Mouse (Mus musculus) lung, postnatal 36 days (tissue): ENCODE measurements at regions not wholly inside any gene's neighbourhood (a gene's known extent, or its start where the extent isn't known, plus 50 kb on each side); places are given as distances from the start of the nearest gene placed in this dataset.
A peak's percentile ranks its signal among the peaks of the same experiment; 100 is the strongest.

Source experiments
- DNase-seq: peaks from one replicate; pipeline ENCODE4 v3.0.0; 2022; ENCODE audit warnings: mixed read lengths

- DNase-seq: no peak
These were observed 379.4 kb downstream of the Dmrt2 start for GRCm38 (mm10) chr19:26051478-26052215.

DNA sequence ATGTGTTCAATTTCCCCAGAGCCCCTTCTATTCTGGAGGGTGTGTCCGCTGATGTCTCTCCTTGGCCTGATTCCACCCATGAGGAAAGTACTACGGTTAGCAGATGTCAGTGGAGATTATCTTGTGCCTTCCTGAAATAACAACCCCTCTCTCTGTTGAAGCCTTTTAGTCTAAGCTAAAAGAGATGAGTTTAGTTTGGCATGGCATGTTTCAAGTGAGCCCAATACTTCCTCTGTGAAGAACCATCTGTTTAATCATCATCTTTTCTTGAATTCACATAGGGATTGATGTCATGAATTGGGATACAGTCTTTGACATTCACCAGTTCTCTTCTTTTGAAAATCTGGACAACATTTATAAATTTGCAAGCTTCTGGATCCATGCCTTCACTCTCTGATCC lies 387.5 kb downstream of the Dmrt2 start:
- no peak for DNase-seq

DNA sequence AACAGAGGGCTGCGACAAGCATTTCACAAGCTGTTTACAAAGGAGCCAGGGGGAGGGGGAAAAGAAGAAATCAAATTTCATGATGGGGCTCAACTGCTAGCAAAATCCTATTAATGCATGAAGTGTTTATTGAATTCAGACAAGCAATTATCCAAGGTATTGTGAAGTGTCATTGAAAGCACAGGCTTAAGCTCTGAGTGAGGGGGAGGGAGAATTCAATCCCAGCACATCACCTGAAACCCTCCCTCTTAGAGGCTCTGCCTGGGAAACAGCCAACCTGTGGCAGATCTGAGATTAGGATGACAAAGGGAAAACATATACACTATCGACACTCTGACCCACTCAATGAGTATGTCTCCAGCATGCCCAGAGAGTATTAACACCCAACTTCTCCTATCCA lies 396.3 kb downstream of the Dmrt2 start:
- no peak for DNase-seq

DNA sequence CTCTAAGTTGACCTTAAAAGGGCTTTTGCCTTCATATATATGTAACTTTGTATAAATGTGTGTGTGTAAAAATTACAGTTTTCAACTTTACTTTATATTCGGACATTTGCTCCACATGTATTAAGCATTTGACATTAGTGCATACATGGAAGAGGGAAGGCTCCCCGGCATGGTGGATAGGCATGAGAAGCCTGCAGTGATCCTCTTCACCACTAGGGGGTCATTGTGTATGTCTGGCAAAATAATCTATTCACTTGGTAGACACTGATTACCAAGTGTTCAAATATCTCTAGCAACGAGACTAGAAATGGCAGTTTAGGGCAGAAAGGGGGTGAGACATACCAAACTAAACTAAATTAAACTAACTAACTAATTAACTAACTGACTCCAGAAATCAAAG lies 397.7 kb downstream of the Dmrt2 start:
- peak; percentile 3 for DNase-seq

DNA sequence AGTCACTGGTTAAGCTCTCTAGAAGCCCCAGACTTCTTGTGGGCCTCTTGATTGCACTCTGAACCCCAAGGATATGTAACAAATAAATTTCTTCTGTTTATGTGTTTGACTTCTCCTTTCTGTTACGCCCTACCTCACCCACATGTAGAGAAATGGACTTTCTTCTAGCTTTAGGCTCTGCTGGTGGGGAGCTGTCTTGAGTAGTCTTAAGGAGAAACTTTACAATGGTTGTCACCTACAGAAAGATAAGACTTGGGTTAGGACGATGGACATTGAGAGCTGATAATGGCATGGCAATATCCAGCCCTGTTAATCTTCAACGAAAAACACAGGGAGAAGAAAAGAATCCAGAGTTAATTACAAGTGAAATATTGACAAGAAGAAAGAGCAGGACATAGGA lies 416.1 kb downstream of the Dmrt2 start:
- no peak for DNase-seq

GRCm38 (mm10) chr19:26091386-26091785 lies 419.2 kb downstream of the Dmrt2 start:
- DNase-seq: no peak

- DNase-seq: no peak
These were observed 421.6 kb downstream of the Dmrt2 start for GRCm38 (mm10) chr19:26093844-26094243.

DNA sequence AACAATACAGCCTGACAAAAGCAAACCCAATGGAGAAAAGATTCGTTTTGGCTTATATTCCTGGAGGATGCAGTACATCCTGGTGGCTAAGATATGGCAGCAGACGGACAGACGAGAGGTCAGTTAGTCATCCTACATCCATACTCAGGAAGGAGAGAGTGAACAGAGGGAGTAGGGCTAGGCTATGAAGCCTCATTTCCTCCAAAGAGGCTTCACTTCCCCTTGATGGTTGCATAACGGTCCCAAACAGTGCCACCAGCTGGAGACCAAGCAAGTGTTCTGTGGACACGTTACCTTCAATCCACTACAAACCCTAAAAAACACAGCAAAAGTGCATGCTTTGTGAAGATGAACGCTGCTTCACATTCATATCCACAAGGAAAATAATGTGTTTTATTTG lies 442.1 kb downstream of the Dmrt2 start:
- no peak for DNase-seq

DNA sequence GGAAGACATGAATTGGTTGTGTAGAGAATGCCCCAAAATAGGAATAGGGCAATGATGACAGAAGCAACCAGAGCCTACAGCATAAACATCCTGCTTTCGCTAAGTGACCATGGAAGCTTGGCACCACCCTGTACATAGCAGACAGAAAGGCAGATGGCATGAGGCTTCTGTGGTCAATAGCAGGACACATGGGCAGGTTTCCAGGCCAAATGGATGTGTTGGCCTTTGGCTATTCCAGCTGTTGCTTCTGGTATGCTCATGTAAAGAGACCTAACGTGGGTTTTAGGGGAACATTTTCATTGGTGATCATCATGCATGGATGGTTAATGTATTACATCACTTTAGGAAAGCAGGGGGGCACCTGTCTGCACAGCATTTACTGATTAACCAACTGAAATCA lies 456.2 kb downstream of the Dmrt2 start:
- DNase-seq: no peak

DNA sequence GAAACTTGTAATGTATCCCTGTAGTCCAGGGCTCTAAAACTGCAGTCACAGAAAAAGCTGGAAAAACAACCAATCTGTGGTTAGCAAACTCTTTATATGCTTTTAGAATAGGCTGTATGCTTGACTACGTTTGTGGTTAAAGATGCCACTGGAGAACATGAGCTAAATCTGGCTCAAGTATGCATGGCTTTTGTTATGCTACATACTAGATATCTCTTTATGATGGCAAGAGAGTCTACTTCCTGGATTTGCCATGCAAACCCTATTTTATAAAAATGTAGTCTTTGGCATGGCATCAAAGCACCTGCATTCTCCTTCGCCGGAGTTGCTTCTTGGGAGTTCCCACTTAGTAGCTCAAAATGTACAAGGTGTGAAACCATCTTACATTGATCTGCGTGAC lies 462.2 kb downstream of the Dmrt2 start:
- no peak for DNase-seq

DNA sequence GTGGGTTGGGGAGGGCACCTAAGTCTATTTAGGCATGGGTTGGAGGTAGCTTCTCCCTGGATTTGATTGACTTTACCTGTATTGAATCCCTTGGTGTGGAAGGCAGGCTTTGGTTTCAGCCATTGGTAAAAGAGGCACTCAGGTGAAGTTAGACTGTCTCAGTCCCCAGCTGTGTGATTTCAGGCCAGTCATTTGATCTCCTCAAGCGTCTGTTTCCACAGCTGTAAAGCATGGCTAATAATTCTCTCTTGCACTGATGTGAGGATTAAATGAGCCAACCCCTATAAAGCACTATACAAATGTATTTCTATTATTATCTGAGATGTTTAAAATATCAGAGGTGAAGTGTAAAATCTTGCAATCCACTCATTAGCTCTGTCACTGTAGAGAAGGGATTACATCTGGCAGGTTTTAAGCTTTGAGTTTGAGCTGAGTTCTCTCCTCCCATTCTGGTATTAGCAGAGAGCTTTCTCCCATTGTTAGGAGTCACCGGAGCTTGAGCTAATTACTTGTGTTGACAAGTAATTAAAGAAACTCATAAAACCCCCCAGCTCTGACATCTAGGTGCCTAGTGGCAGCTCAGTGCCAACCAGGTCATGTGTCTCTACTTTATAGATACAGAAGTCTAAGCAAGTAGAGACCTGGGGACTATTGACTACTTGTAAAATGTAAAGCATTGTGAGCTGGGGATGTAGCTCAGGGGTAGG lies 463.3 kb downstream of the Dmrt2 start:
- DNase-seq: no peak

GRCm38 (mm10) chr19:26140647-26141046 lies 464.2 kb upstream of the Smarca2 start:
- peak; percentile 0 for DNase-seq

- no peak for DNase-seq
These were observed 461.3 kb upstream of the Smarca2 start for GRCm38 (mm10) chr19:26143539-26143938.

DNA sequence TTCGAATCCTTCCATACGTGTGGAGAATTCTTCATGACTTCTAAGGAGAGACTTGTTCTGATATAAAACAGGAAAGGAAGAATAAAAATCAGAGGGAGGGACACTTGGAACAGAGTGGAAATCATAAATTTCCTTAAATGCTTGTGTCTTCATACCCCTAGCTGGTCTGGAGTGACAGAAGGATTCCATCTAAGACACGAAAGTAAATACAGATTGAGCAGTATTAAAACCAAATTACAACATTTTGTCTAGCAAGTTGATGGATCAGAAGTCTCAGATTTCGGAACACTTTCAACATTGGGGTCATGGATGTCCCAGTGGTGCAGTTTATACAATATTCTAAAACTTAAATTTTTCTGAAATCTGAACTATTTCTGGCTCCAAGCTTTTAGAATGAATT lies 453.6 kb upstream of the Smarca2 start:
- DNase-seq: no peak

DNA sequence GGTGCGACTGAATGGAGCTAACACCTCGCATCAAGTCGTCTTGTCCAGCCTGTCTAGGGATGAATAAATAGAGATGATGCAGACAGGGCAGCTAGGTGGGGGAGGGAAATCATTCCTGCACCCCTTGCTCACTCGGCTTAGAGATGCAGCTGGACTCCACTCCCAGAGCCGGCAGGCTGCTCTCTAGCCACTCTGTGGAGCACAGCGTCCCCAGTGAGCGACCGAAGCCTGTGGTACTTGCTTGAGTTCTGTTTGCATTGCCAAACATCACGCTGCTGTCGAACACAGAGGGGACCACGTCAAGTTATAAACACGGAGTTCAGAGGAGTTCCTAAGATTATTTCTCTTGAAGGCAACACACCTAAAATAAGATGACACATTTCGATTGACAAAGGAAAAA lies 439.9 kb upstream of the Smarca2 start:
- DNase-seq: no peak

DNA sequence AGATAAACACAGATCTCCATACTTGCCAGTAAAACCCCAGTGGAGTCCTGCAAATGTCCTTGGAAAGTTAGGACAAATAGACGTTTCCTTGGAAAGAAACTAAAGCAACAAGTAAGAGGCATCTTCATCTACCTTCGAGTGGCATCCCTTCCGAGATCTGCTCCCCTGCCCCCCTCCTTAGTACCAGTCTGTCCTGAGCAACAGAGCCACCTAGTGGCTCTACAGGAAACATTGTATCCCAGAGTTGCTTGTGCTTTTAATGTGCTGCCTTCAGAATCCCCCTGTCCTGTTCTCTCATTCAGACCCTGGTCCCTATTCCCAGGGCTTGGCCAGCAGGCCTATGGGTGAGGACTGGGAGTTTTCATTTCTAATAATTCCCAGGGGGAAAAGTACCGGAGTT lies 423.1 kb upstream of the Smarca2 start:
- peak; percentile 0 for DNase-seq

- DNase-seq: no peak
These were observed 419.8 kb upstream of the Smarca2 start for GRCm38 (mm10) chr19:26185012-26185411.

GRCm38 (mm10) chr19:26190803-26191202 lies 414.0 kb upstream of the Smarca2 start:
- DNase-seq: no peak

- DNase-seq: no peak
These were observed 411.2 kb upstream of the Smarca2 start for GRCm38 (mm10) chr19:26193664-26194063.

DNA sequence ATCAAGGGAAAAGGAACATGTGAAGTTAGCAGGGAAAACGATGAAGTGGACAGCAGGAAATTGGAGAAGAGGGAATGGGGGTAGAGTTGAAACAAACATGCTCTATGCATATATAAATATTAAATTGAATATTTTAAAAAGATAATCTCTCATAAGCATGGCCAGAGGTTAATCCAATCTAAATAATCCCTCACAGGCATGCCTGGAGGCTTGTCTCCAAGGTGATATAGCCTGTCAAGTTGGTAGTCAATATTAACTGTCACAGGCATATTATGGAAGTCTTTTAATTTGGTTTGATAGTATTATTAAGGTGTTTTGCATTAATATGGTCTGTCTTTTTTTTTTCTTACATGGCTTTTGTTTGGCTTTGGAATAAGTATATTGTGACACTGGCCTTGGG lies 396.1 kb upstream of the Smarca2 start:
- DNase-seq: no peak

GRCm38 (mm10) chr19:26234539-26234938 lies 370.3 kb upstream of the Smarca2 start:
- no peak for DNase-seq

DNA sequence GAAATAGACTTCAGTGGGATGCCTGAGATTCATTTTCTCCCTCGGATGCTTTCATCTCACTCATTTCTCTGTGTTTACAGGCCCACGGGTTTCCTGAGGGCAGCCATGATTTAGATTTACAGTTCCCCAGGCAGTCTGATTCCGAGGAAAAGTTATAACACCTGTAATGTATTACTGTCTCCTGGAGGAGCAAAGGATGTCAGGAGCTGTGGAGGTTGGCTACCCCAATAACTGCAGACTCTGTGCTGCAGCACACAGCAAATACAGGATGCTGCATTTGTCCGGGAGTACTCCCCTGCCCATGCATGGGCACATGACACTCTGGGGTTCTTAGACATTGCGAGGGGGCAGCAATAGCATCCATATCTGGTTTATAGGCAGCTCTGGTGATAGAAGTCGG lies 360.8 kb upstream of the Smarca2 start:
- DNase-seq: no peak

DNA sequence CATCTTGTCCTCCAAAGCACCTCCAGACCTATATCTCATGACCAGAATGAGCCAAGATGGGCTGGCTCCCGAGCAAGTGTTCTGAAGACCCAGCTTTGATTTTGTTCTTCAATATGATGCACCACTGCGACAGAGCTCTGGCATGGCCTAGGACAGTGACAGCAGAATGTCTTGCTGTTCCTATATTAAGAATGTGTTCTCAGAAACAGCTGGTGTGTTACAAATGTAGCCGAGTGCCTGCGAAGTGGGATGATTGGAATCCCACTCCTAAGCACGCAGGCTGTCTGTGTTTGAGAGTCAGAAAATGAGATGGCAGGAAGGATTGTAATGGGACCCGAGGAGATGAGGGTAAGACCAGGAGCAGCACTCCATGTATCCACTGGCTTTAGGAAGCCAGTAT lies 355.1 kb upstream of the Smarca2 start:
- DNase-seq: no peak

DNA sequence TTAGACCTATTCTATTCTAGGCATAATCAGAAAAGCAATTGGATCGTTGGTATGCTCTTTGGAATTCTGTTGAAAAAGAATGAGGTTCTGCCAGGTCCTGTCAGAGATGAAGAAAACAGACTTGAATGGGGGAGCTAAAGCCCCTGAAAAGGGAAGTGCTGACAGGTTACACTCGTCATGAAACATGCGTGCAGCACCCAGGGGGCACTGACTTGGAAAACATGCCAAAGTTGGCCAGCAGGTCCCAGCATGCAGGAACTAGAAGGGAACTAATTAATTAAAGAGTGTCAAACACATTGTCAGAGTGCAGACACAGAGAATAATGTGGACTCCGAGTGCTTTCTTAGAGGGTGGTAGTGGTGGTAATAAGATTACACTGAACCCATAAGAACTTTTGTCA lies 346.2 kb upstream of the Smarca2 start:
- DNase-seq: no peak

GRCm38 (mm10) chr19:26261530-26261929 lies 343.3 kb upstream of the Smarca2 start:
- no peak for DNase-seq
